Mouse (Mus musculus) lung, embryonic 16.5 days (tissue): ENCODE measurements around the gene Macrod2. TPM values are rescaled to one million over a fixed set of nuclear protein-coding genes. Genes with fewer than 3 reads are reported as not detected.

Experiments
- ATAC-seq: fragments of 200-750 bp; cut with Nextera tagmentation; 2 replicates; pipeline ENCODE4 v1.8.0; 2017; ENCODE audit warnings: low read depth, mild to moderate bottlenecking, moderate library complexity
- H3K27ac ChIP-seq: fragments of 300-500 bp; sonication (generic); 2 replicates; pipeline ENCODE4 v1.5.1; 2014; ENCODE audit warnings: mild to moderate bottlenecking, control low read depth, low read length
- H3K27me3 ChIP-seq: fragments of 300-500 bp; sonication (generic); 2 replicates; pipeline ENCODE4 v1.6.1; 2014; ENCODE audit warnings: low read depth, low read length, mixed read lengths; ENCODE audit not compliant: control insufficient read depth, insufficient read depth
- H3K36me3 ChIP-seq: fragments of 300-500 bp; sonication (generic); 2 replicates; pipeline ENCODE4 v1.6.1; 2014; ENCODE audit warnings: low read length; ENCODE audit not compliant: control insufficient read depth, insufficient read depth
- H3K4me1 ChIP-seq: fragments of 300-500 bp; sonication (generic); replicated peaks from 2 replicates; pipeline ENCODE4 v1.6.1; 2014; ENCODE audit warnings: low read length, mixed read lengths; ENCODE audit not compliant: control insufficient read depth, insufficient read depth
- H3K4me2 ChIP-seq: fragments of 300-500 bp; sonication (generic); 2 replicates; pipeline ENCODE4 v1.6.1; 2014; ENCODE audit warnings: low read depth, low read length, control low read depth
- H3K4me3 ChIP-seq: fragments of 300-500 bp; sonication (generic); 2 replicates; pipeline ENCODE4 v1.5.1; 2014; ENCODE audit warnings: mild to moderate bottlenecking, low read length, control low read depth
- H3K9ac ChIP-seq: fragments of 300-500 bp; sonication (generic); 2 replicates; pipeline ENCODE4 v1.6.1; 2014; ENCODE audit warnings: low read length, control low read depth
- H3K9me3 ChIP-seq: fragments of 300-500 bp; sonication (generic); 2 replicates; pipeline ENCODE4 v1.6.1; 2016; ENCODE audit warnings: low read length; ENCODE audit not compliant: control insufficient read depth
- WGBS: fragments of 180-500 bp; shearing (Covaris S2); extraction: QIAGEN DNeasy Blood & Tissue Kit; methylation state at CpG from one replicate; pipeline ENCODE4 v1.1.7; 2014; 5-methylcytosine and 5-hydroxymethylcytosine counted together
- polyA plus RNA-seq: library from polyadenylated mRNA; unstranded; fragments of >200 nt; fragmentation: Nextera tagmentation; extraction: Ambion mirVana; gene quantifications from 2 replicates; pipeline ENCODE4 v1.2.1, GENCODE M21; 2015

Gene Macrod2
- polyA plus RNA-seq, 1 experiment from 2014 or later: 32.1 TPM

- Histone ChIP-seq H3K9me3 (no peaks in the 10 kb centered on the region), H3K4me3 (no peak overlapping the region), H3K27ac (no peak overlapping the region), H3K9ac (no peak overlapping the region), H3K4me1 (no peaks in the 10 kb centered on the region), H3K36me3 (no peaks in the 10 kb centered on the region), H3K27me3 (no peaks in the 10 kb centered on the region), H3K4me2 (no peak overlapping the region)
- WGBS: 82% methylated on average over 3 of the region's 3 CpGs
- ATAC-seq: no peak
These were observed 2006.2 kb downstream of the Macrod2 start for GRCm38 (mm10) chr2:142401359-142401758.

GRCm38 (mm10) chr2:142403394-142403793 is 2008.3 kb downstream of the Macrod2 start:
- H3K4me1 ChIP-seq: no peaks in the 10 kb centered on the region

DNA sequence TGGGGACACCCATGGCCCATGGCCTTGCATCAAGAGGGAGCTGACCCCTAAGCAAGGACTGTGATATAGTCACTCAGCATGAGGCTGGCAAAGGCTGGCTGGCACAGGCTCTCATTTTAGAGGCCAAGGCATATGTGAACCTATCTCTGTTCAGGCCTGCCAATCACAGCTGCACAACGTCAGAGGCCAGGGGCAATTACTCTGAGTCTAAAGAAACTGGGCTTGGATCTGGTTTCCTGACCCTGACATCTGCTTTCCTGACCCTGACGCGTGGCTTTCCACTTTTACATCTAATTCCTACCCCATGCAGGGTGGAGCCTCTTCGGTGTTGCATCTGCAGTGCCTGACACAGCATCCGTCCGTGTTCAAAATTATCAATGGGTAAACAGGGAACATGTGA is 2009.2 kb downstream of the Macrod2 start:
- no peaks in the 10 kb centered on the region for H3K9me3 ChIP-seq
- ATAC-seq: no peak
- no peak overlapping the region for H3K9ac ChIP-seq

More at GRCm38 (mm10) chr2:142403394-142403793, 2008.3 kb downstream of the Macrod2 start:
- ATAC-seq: no peak
- Histone ChIP-seq H3K9me3 (no peaks in the 10 kb centered on the region), H3K9ac (no peak overlapping the region), H3K27me3 (no peaks in the 10 kb centered on the region), H3K4me2 (no peak overlapping the region), H3K4me3 (no peak overlapping the region), H3K36me3 (no peaks in the 10 kb centered on the region), H3K27ac (no peak overlapping the region)

DNA sequence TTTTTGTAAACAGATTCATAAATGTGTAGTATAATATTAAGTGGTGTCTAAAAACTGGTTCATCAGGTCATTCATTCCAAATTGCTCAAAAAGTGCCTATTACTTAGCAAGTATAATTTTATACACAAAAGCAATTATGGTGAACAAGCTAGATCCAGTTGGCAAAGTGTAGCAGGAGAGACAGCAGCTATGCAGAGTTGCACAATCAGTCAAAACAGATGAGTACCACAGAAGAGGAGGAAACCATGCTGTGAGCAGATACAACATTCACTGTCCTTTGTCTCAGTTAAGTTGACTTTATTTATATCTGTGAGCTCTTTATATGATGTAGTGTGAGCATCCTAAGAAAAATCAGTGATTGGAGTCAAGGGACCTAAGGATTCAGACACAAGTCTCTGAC is 2012.2 kb downstream of the Macrod2 start:
- ATAC-seq: no peak
- Histone ChIP-seq H3K36me3 (no peaks in the 10 kb centered on the region), H3K4me3 (no peak overlapping the region), H3K27ac (no peak overlapping the region), H3K9me3 (no peaks in the 10 kb centered on the region), H3K4me2 (no peak overlapping the region), H3K27me3 (no peaks in the 10 kb centered on the region), H3K4me1 (no peaks in the 10 kb centered on the region), H3K9ac (no peak overlapping the region)

More for the DNA sequence above, 2009.2 kb downstream of the Macrod2 start:
- H3K4me1 ChIP-seq: no peaks in the 10 kb centered on the region
- no peaks in the 10 kb centered on the region for H3K27me3 ChIP-seq
- no peaks in the 10 kb centered on the region for H3K36me3 ChIP-seq
- 61% methylated on average over 6 of the region's 6 CpGs for WGBS
- no peak overlapping the region for H3K4me3 ChIP-seq
- H3K27ac ChIP-seq: no peak overlapping the region
- no peak overlapping the region for H3K4me2 ChIP-seq

- Histone ChIP-seq H3K27me3 (no peaks in the 10 kb centered on the region), H3K9me3 (no peaks in the 10 kb centered on the region), H3K4me3 (no peak overlapping the region), H3K9ac (no peak overlapping the region), H3K4me1 (no peaks in the 10 kb centered on the region), H3K36me3 (no peaks in the 10 kb centered on the region), H3K4me2 (no peak overlapping the region), H3K27ac (no peak overlapping the region)
- no peak for ATAC-seq
These were observed 2015.0 kb downstream of the Macrod2 start for GRCm38 (mm10) chr2:142410124-142410523.

DNA sequence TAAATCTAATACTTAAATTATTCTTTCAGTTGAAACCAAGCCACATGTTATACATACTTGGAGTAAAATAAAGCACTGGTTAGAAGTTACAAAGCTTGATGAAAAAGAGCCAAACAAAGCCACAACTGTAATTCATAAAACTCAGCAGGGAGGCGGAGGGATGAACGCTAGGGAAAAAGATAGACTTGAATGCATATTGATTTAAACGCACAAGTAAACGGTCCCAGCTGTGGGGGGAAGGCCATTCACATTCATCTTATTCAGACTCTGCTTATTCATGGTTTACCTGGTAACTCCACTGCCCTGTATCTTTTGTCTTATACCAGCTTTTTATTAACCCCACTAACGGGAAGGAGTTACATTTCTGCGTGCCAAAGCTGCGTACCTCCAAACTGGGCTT is 2038.0 kb downstream of the Macrod2 start:
- H3K36me3 ChIP-seq: no peaks in the 10 kb centered on the region
- H3K4me1 ChIP-seq: no peaks in the 10 kb centered on the region
- no peak overlapping the region for H3K27ac ChIP-seq
- H3K4me3 ChIP-seq: no peak overlapping the region
- no peak for ATAC-seq
- no peaks in the 10 kb centered on the region for H3K27me3 ChIP-seq
- no peaks in the 10 kb centered on the region for H3K9me3 ChIP-seq
- H3K4me2 ChIP-seq: no peak overlapping the region
- WGBS: 68% methylated on average over 7 of the region's 7 CpGs
- no peak overlapping the region for H3K9ac ChIP-seq

DNA sequence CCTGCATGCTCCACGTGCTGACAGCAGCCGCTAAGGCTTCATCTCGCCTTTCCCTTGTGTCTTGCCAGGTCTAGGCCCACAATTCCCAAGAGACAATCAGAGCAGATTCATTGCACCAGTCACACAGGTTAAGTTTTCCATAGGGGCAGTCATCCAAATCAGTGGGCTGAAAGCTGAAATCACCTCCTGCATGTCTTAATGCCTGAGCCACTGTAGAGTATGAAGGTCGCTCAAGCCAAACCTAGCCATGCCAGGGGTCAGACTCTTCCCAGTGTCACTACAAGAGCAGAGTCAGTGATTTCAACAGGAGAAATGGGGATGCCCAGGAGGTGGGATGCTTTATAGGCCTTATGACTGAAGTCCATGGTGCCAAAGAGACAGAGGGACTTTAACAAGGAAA is 2039.6 kb downstream of the Macrod2 start:
- Histone ChIP-seq H3K27me3 (no peaks in the 10 kb centered on the region), H3K4me2 (no peak overlapping the region), H3K27ac (no peak overlapping the region), H3K9me3 (no peaks in the 10 kb centered on the region), H3K36me3 (no peaks in the 10 kb centered on the region), H3K9ac (no peak overlapping the region), H3K4me1 (no peaks in the 10 kb centered on the region), H3K4me3 (no peak overlapping the region)
- ATAC-seq: no peak
- WGBS: 81% methylated on average over 4 of the region's 4 CpGs

- H3K9ac ChIP-seq: no peak overlapping the region
- WGBS: 58% methylated on average over 6 of the region's 6 CpGs
- no peaks in the 10 kb centered on the region for H3K27me3 ChIP-seq
- H3K27ac ChIP-seq: no peak overlapping the region
- no peaks in the 10 kb centered on the region for H3K36me3 ChIP-seq
- no peaks in the 10 kb centered on the region for H3K4me1 ChIP-seq
- no peak overlapping the region for H3K4me3 ChIP-seq
- no peaks in the 10 kb centered on the region for H3K9me3 ChIP-seq
- ATAC-seq: no peak
- no peak overlapping the region for H3K4me2 ChIP-seq
These were observed 2042.7 kb downstream of the Macrod2 start for GRCm38 (mm10) chr2:142437606-142438461.
